Mouse (Mus musculus) liver, embryonic 11.5 days (tissue): Measurements from ENCODE around the gene Alg11. TPM values are rescaled to one million over a fixed set of nuclear protein-coding genes. Genes with fewer than 3 reads are reported as not detected.

Source experiments
- ATAC-seq: fragments of 200-750 bp; cut with Nextera tagmentation; replicated peaks from 2 replicates; pipeline ENCODE4 v1.8.0; 2017; ENCODE audit warnings: moderate number of reproducible peaks, mild to moderate bottlenecking, moderate TSS enrichment, moderate library complexity; ENCODE audit not compliant: low FRiP score
- DNase-seq: peaks from one replicate; pipeline ENCODE4 v3.0.0-alpha.2; 2017; ENCODE audit warnings: low spot score
- H3K27ac ChIP-seq: fragments of 300-500 bp; sonication (generic); 2 replicates; pipeline ENCODE4 v1.5.1; 2014; ENCODE audit warnings: mild to moderate bottlenecking, low read depth, low read length, control low read depth
- H3K27me3 ChIP-seq: fragments of 300-500 bp; sonication (generic); replicated peaks from 2 replicates; pipeline ENCODE4 v1.6.1; 2014; ENCODE audit warnings: low read length, mixed read lengths; ENCODE audit not compliant: control insufficient read depth, insufficient read depth
- H3K36me3 ChIP-seq: fragments of 300-500 bp; sonication (generic); 2 replicates; pipeline ENCODE4 v1.6.1; 2014; ENCODE audit warnings: mild to moderate bottlenecking, low read length, moderate library complexity, mixed read lengths; ENCODE audit not compliant: control insufficient read depth, insufficient read depth
- H3K4me1 ChIP-seq: fragments of 300-500 bp; sonication (generic); replicated peaks from 2 replicates; pipeline ENCODE4 v1.6.1; 2014; ENCODE audit warnings: low read length, mixed read lengths; ENCODE audit not compliant: control insufficient read depth, insufficient read depth
- H3K4me2 ChIP-seq: fragments of 300-500 bp; sonication (generic); 2 replicates; pipeline ENCODE4 v1.6.1; 2014; ENCODE audit warnings: mild to moderate bottlenecking, control low read depth, moderate library complexity
- H3K4me3 ChIP-seq: fragments of 300-500 bp; sonication (generic); 2 replicates; pipeline ENCODE4 v1.5.1; 2014; ENCODE audit warnings: low read depth, low read length, control low read depth
- H3K9ac ChIP-seq: fragments of 300-500 bp; sonication (generic); 2 replicates; pipeline ENCODE4 v1.6.1; 2014; ENCODE audit warnings: low read depth, low read length, control low read depth
- H3K9me3 ChIP-seq: fragments of 300-500 bp; sonication (generic); 2 replicates; pipeline ENCODE4 v1.6.1; 2016; ENCODE audit warnings: low read length, inconsistent platforms, mixed read lengths; ENCODE audit not compliant: control insufficient read depth
- WGBS: fragments of 180-500 bp; shearing (Covaris S2); extraction: QIAGEN DNeasy Blood & Tissue Kit; methylation state at CpG from one replicate; pipeline ENCODE4 v1.1.7; 2014; 5-methylcytosine and 5-hydroxymethylcytosine counted together
- polyA plus RNA-seq: library from polyadenylated mRNA; unstranded; fragments of >200 nt; fragmentation: Nextera tagmentation; extraction: Ambion mirVana; gene quantifications from 2 replicates; pipeline ENCODE4 v1.2.1, GENCODE M21; 2014

Gene Alg11
- polyA plus RNA-seq = 22.0 and 29.8 TPM in 2 replicates

DNA sequence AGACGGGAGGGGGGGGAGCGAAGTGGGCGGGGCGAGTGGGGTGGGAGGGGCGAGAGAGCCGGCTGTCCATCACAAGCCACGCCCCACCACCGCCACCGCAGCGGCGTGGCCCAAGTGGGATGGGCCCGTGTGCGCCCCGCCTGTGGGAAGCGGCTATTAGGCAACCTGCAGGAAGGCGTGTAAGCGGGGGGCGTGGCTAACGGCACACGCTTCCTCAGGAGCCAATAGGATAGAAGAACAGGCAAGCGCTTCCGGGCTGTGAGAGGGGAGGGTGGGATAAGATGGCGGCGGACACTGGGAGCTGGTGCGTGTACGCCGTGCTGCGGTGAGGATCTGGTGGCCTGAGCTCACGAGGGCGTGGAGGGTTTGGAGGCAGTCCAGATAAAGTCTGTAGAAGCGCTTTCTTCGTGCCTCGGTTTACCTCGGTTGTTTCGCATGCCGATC is at the start of gene Alg11:
Gene Alg11 (plus strand): TSS at position 276 of the 444 bp plus-strand sequence.
- Histone ChIP-seq H3K4me2 (peak within 1 kb of the TSS; percentile 89), H3K27ac (peak within 1 kb of the TSS; percentile 89), H3K4me3 (peak within 1 kb of the TSS; percentile 84), H3K36me3 (peaks cover 14% of the 10 kb centered on the region), H3K27me3 (no peaks in the 10 kb centered on the region), H3K9me3 (no peaks in the 10 kb centered on the region), H3K9ac (peak within 1 kb of the TSS; percentile 76), H3K4me1 (peaks cover 20% of the 10 kb centered on the region)
- DNase-seq (peak; percentile 95), ATAC-seq (peak; percentile 95)
- under 1% methylated on average over 33 of the region's 36 CpGs for WGBS

DNA sequence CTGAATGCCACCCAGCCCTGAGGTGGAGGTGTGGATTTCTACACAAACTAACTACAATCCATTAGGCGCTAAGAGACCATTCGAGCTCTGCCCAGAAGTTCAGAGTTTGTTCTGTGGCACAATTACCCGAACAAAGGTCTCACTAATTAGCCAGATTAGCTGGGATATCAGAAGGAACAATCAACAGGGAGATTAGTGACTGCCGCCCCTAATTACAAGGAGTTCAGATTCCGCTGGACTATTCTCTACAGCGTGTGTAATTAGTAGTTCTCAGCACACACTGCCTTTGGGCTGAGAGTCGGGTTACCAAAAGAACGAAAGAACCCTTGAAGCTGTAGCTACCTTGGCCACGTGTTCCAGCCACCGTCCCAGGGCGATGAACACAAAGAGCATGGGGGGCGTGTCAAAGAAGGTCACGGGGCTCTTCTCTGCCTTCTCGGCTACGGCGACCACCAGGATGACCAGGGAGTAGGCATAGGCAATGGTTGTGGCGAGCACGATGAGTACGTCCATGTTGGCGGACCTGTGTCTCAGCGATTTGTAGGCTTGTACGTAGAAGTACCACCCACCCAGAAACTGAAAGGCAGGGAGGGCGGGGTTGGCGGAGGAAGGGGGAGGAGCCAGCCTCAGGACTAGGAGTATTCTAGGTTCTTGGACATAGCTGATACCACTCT is 47.4 kb upstream of the Alg11 start:
- no peak for DNase-seq
- H3K9ac ChIP-seq = no peak overlapping the region
- no peaks in the 10 kb centered on the region for H3K4me1 ChIP-seq
- no peaks in the 10 kb centered on the region for H3K27me3 ChIP-seq
- no peaks in the 10 kb centered on the region for H3K9me3 ChIP-seq
- H3K36me3 ChIP-seq = peaks cover 12% of the 10 kb centered on the region; the same call in 1 of the 2 replicates
- ATAC-seq = no peak; the same call in 1 of the 2 replicates
- no peak overlapping the region for H3K4me2 ChIP-seq
- no peak overlapping the region for H3K4me3 ChIP-seq
- 81% methylated on average over 24 of the region's 24 CpGs for WGBS
- H3K27ac ChIP-seq = no peak overlapping the region

DNA sequence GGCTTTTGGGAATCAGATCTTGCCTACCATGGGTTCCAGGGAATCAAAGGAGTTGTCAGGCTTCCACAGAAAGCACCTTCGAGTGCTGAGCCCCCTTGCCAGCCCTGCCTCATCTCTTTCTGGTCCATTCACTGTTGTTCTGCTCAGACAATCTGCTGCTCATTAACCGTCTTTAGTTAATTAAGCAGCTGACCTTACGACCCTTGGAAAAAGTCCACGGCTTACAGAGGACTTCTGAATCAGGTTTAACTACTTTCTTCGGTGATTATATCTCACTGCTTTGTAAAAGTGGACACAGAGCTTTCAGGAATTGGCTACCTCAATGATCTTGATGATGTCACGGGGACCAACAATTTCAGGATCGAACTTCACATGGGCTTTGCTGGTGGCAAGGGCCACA is 42.8 kb upstream of the Alg11 start:
- no peaks in the 10 kb centered on the region for H3K4me1 ChIP-seq
- H3K4me2 ChIP-seq = no peak overlapping the region
- H3K27me3 ChIP-seq = no peaks in the 10 kb centered on the region
- DNase-seq = no peak
- peaks cover 11% of the 10 kb centered on the region; the same call in 1 of the 2 replicates for H3K36me3 ChIP-seq
- no peak for ATAC-seq
- H3K9me3 ChIP-seq = no peaks in the 10 kb centered on the region
- no peak overlapping the region for H3K27ac ChIP-seq
- H3K9ac ChIP-seq = no peak overlapping the region
- WGBS = 80% methylated on average over 7 of the region's 7 CpGs
- no peak overlapping the region for H3K4me3 ChIP-seq

DNA sequence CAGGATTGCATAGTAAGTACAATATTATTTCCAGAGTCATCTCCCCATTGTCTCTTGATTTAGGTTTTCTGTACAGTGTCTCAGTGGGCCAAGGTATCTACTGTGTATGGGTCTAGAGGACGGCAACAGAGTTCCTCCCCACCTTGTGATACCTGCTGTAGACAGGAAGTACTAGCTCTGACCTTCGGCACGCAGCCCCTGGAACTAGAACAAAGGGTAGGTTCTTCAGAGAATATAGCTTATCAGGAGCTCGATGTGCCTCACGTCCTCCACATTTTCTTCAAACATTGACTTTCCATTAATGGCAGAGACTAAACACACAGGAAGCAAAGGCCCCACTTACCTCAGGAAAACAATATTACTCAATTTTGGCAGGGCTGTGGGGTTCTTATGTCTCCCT is 41.0 kb upstream of the Alg11 start:
- Histone ChIP-seq H3K9me3 (no peaks in the 10 kb centered on the region), H3K4me1 (no peaks in the 10 kb centered on the region), H3K9ac (no peak overlapping the region), H3K27me3 (no peaks in the 10 kb centered on the region), H3K4me2 (no peak overlapping the region), H3K4me3 (no peak overlapping the region), H3K27ac (no peak overlapping the region), H3K36me3 (peaks cover 2% of the 10 kb centered on the region; the same call in 1 of the 2 replicates)
- ATAC-seq (no peak), DNase-seq (no peak)
- WGBS = 75% methylated on average over 5 of the region's 5 CpGs

DNA sequence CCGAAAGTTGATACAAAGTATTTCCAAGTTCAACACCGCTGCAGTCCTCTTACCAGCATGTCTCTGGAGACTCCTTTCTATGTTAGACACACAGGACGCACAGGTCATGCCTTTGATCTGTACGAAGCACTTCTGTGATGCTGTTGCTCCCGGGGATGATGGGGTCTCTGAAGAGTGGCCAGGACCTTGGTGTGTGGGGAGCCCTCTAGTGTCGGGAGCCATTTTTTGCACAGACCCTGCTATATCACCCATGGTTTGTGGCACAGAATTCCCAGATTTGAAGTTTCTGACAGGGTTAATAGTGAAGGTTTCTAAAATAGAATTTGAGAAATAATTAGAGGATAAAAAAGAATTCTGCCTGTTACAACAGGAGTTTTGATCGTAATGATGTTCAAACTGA is 38.3 kb upstream of the Alg11 start:
- no peaks in the 10 kb centered on the region for H3K4me1 ChIP-seq
- peaks cover 10% of the 10 kb centered on the region for H3K36me3 ChIP-seq
- H3K9ac ChIP-seq = no peak overlapping the region
- no peaks in the 10 kb centered on the region for H3K9me3 ChIP-seq
- H3K27ac ChIP-seq = no peak overlapping the region
- ATAC-seq (no peak), DNase-seq (no peak)
- 60% methylated on average over 7 of the region's 7 CpGs for WGBS
- no peaks in the 10 kb centered on the region for H3K27me3 ChIP-seq
- H3K4me2 ChIP-seq = no peak overlapping the region
- H3K4me3 ChIP-seq = no peak overlapping the region

DNA sequence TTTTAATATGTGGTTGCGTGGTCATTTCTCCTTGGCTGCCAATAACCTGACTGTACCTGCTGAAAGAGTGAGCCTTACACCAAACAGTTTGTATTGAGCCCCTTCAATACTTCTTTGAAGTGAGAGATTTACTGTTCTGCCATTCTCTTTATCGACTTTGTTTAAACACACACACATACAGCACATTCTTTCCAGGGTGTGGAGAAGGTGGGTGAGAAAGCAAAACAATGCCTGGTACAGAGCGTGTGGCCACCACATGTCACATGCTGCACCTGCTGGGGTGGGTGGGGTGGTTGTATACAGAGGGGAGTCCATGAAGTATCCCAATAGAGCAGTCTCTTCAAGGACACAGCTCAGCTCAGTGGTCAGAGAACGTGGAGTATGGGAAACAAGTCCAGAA is 35.3 kb upstream of the Alg11 start:
- no peaks in the 10 kb centered on the region for H3K4me1 ChIP-seq
- no peak overlapping the region for H3K4me3 ChIP-seq
- WGBS = 77% methylated on average over 4 of the region's 4 CpGs
- H3K4me2 ChIP-seq = no peak overlapping the region
- no peak for DNase-seq
- no peak overlapping the region for H3K27ac ChIP-seq
- ATAC-seq = no peak
- H3K36me3 ChIP-seq = peaks cover 15% of the 10 kb centered on the region
- H3K27me3 ChIP-seq = no peaks in the 10 kb centered on the region
- H3K9me3 ChIP-seq = no peaks in the 10 kb centered on the region
- no peak overlapping the region for H3K9ac ChIP-seq

DNA sequence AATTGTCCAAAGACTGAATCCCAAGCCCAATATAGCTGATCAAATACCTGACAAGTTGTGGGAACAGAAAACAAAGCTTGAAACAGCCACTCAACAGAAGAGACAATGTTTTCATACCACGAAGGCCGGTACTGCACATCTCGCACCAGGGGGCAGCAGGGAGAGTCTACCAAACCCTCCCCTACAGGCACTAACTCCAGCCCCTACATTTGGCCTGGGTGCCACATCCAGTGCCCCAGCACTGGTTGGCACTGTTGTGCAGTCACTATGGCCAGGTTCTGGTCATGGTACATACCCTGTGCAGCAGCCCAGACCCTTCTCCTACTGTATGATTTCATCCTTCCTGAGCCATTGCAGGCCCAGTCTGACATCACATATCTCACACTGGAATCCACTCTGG is 31.5 kb upstream of the Alg11 start:
- peaks cover 15% of the 10 kb centered on the region for H3K36me3 ChIP-seq
- H3K4me3 ChIP-seq = no peak overlapping the region
- H3K9me3 ChIP-seq = no peaks in the 10 kb centered on the region
- no peaks in the 10 kb centered on the region for H3K4me1 ChIP-seq
- no peak overlapping the region for H3K9ac ChIP-seq
- no peak overlapping the region for H3K27ac ChIP-seq
- DNase-seq (no peak), ATAC-seq (0 out of 2 replicates have a peak, but pooled peaks have one; percentile 17)
- WGBS = 76% methylated on average over 3 of the region's 3 CpGs
- H3K27me3 ChIP-seq = no peaks in the 10 kb centered on the region
- no peak overlapping the region for H3K4me2 ChIP-seq

DNA sequence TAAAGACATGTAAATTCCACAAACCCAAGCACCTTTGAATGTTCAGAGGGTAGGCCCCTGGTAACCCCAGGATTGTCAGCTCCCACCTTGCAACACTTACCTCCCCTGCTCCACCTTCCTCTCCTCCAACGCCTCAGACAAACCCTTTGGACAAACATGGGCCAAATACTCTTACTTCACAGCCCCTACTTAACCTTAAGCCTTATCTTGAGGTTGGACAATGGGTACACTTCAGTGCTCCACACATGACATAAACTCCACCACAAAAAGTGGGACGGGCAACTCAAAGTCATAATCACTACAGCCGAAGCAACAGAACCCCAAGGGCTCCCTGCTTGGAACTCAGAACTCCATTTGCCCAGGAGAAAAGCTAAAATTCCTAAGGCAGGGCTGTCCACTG is 29.5 kb upstream of the Alg11 start:
- 78% methylated on average over 3 of the region's 3 CpGs for WGBS
- no peak overlapping the region for H3K4me2 ChIP-seq
- no peak overlapping the region for H3K9ac ChIP-seq
- ATAC-seq = no peak
- no peak overlapping the region for H3K4me3 ChIP-seq
- no peaks in the 10 kb centered on the region for H3K27me3 ChIP-seq
- no peaks in the 10 kb centered on the region for H3K4me1 ChIP-seq
- H3K36me3 ChIP-seq = peaks cover 14% of the 10 kb centered on the region; the same call in 1 of the 2 replicates
- no peak overlapping the region for H3K27ac ChIP-seq
- no peaks in the 10 kb centered on the region for H3K9me3 ChIP-seq
- DNase-seq = no peak

DNA sequence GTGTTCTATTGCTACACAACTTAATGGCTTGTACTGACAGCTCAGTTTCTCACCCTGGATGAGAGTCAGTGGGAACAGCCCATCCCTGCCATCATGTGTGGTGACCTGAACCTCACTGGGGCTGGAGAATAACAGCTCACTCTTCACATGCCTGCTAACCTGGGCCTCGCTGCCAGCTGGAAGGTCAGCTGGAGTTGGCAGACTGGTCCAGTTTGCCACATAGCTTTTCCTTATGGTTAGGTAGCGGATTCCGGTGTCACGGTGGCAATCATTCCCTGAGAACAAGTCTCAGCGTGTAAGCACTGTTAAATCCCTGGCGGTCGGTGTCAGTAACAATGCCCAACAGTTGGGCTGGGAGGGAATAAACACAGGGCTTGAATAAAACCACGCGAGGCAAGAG is 24.4 kb upstream of the Alg11 start:
- no peaks in the 10 kb centered on the region for H3K9me3 ChIP-seq
- no peak overlapping the region for H3K4me3 ChIP-seq
- H3K4me1 ChIP-seq = peaks cover 3% of the 10 kb centered on the region
- H3K9ac ChIP-seq = no peak overlapping the region
- WGBS = 89% methylated on average over 9 of the region's 9 CpGs
- H3K36me3 ChIP-seq = no peaks in the 10 kb centered on the region
- ATAC-seq (no peak), DNase-seq (no peak)
- no peak overlapping the region for H3K4me2 ChIP-seq
- no peak overlapping the region for H3K27ac ChIP-seq
- H3K27me3 ChIP-seq = no peaks in the 10 kb centered on the region
